Mouse (Mus musculus): ENCODE measurements around the gene Tbc1d14.

DNA sequence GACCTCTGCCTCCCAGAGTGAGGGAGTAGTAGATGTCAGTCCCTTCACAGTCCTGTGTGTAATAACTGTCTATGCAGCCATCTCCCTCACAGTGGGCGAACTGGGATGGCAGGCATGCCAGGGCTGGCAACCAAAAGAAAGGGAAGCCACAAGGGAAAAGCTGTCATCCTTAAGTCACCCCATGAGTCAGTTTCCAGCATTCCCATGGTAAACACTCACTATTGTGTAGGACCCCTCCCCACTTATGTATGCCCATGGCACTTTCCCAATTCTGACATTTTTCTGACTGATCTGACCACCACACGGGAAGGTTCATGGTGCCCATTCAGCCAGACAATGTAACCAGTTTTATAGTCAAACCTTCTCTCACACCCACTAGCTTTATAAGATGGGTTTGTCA, 132.4 kb downstream of the Tbc1d14 start:
- no peak for TF ChIP-seq POLR2A (IDR thresholded peaks at IDR 0.05; ENCODE audit: low read depth, low read length)
- no peak for TF ChIP-seq CTCF (conservative IDR thresholded peaks at IDR 0.05; ENCODE audit: insufficient read depth, insufficient read length, low read depth, low read length)
